In the genomic region with DNA sequence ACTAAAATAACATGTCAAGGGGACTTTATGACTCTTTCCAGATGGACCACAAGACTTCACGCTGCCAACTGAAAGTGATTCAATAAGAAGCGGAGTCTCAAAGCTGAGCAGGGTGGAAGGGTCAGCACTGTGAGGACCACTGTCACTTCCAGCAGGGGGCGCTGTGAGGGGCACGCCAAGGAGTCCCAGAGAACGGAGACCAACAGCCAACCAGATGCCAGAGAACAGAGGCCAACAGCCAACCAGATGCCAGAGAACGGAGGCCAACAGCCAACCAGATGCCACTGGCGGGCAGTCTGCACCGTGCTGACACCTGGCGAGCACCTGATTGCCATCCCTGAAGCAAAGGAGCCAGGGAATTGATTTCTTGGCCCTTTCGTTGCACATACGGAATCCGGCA, we compare ENCODE assay signal across 9 mouse cellular contexts. TPM values are rescaled to one million over a fixed set of nuclear protein-coding genes. Genes with fewer than 3 reads are reported as not detected.
DNase-seq lines count a peak whose midpoint lies in the region; ATAC-seq and TF ChIP-seq lines count a peak whose summit lies in the region.
"Had no signal": no experiment of that assay in that cellular context is flagged by ENCODE, and none has a peak within 500 bp of the region (broad histone marks: within the 10 kb centered on the region; RNA-seq: fewer than 3 reads in every experiment).

No protein-coding gene starts in this region.

- H3K9ac ChIP-seq in kidney, embryonic 14.5 days (ENCODE audit: low read depth, low read length): no peak overlapping the region
- H3K9ac ChIP-seq in heart, embryonic 14.5 days (ENCODE audit: low read length): no peak overlapping the region
- H3K9ac ChIP-seq in liver, embryonic 14.5 days (replicated peaks): no peak overlapping the region
- no peak overlapping the region for H3K9ac ChIP-seq in neural tube, embryonic 13.5 days

- H3K4me2 ChIP-seq in kidney, embryonic 14.5 days (replicated peaks; ENCODE audit: low read depth, low read length): no peak overlapping the region
- peak overlapping the region; percentile 44 for H3K4me2 ChIP-seq in heart, embryonic 14.5 days (ENCODE audit: low read length)
- no peak overlapping the region for H3K4me2 ChIP-seq in liver, embryonic 14.5 days (ENCODE audit: low read depth)
- no peak overlapping the region for H3K4me2 ChIP-seq in neural tube, embryonic 13.5 days

- H3K9me3 ChIP-seq in kidney, embryonic 14.5 days (ENCODE audit: control insufficient read depth, low read length): no peaks in the 10 kb centered on the region
- no peaks in the 10 kb centered on the region for H3K9me3 ChIP-seq in heart, embryonic 14.5 days (ENCODE audit: control insufficient read depth, low read length)
- H3K9me3 ChIP-seq in liver, embryonic 14.5 days (ENCODE audit: control insufficient read depth, low read length): no peaks in the 10 kb centered on the region
- no peaks in the 10 kb centered on the region for H3K9me3 ChIP-seq in neural tube, embryonic 13.5 days
- H3K9me3 ChIP-seq: megakaryocyte, embryonic 14.5 days had no signal

- H3K27me3 ChIP-seq in kidney, embryonic 14.5 days (ENCODE audit: control insufficient read depth, insufficient read depth, low read length): no peaks in the 10 kb centered on the region
- H3K27me3 ChIP-seq in heart, embryonic 14.5 days (ENCODE audit: control insufficient read depth, insufficient read depth, low read length): no peaks in the 10 kb centered on the region
- H3K27me3 ChIP-seq in liver, embryonic 14.5 days (ENCODE audit: control insufficient read depth, insufficient read depth, low read length): no peaks in the 10 kb centered on the region
- no peaks in the 10 kb centered on the region for H3K27me3 ChIP-seq in neural tube, embryonic 13.5 days

- 0 out of 2 replicates have a peak, but pooled peaks have one; percentile 22 for ATAC-seq in kidney, embryonic 14.5 days (ENCODE audit: low FRiP score, low TSS enrichment)
- no peak for ATAC-seq in heart, embryonic 14.5 days (ENCODE audit: insufficient number of reproducible peaks, insufficient read depth, low FRiP score, low read depth)
- ATAC-seq in liver, embryonic 14.5 days (ENCODE audit: insufficient read depth): peak; percentile 60; the same call in 1 of the 2 replicates
- ATAC-seq in neural tube, embryonic 13.5 days (ENCODE audit: low read depth): 0 out of 2 replicates have a peak, but pooled peaks have one; percentile 25

- DNase-seq in kidney, adult 8-10 months: no peak
- DNase-seq in brain, embryonic 14.5 days (ENCODE audit: low read depth): peak; percentile 37
- no peak for DNase-seq in liver, embryonic 14.5 days (ENCODE audit: low read depth in 3 of 3, low spot score in 3 of 3)
- no peak for DNase-seq in urinary bladder, postnatal 36 days (ENCODE audit: low spot score in 2 of 2)
- DNase-seq in layer of hippocampus, adult 9-10 months (ENCODE audit: low spot score): no peak

- no peaks in the 10 kb centered on the region for H3K36me3 ChIP-seq in kidney, embryonic 14.5 days (ENCODE audit: control insufficient read depth, insufficient read depth, low read length)
- no peaks in the 10 kb centered on the region for H3K36me3 ChIP-seq in heart, embryonic 14.5 days (ENCODE audit: control insufficient read depth, insufficient read depth, low read length)
- no peaks in the 10 kb centered on the region for H3K36me3 ChIP-seq in liver, embryonic 14.5 days (replicated peaks; ENCODE audit: control insufficient read depth, insufficient read depth, low read depth)
- no peaks in the 10 kb centered on the region for H3K36me3 ChIP-seq in neural tube, embryonic 13.5 days

- WGBS in kidney, embryonic 14.5 days: 46% methylated on average over 12 of the region's 12 CpGs
- 29% methylated on average over 12 of the region's 12 CpGs for WGBS in heart, embryonic 14.5 days
- WGBS in liver, embryonic 14.5 days (ENCODE audit: insufficient replicate concordance): 69% methylated on average over 12 of the region's 12 CpGs
- 31% methylated on average over 12 of the region's 12 CpGs for WGBS in neural tube, embryonic 13.5 days

- peak; percentile 49 for TF ChIP-seq CTCF in brain, embryonic 14.5 days (IDR thresholded peaks at IDR 0.05; ENCODE audit: borderline replicate concordance, extremely low read depth, insufficient read depth, insufficient read length)
- TF ChIP-seq CTCF in liver, embryonic 14.5 days (IDR thresholded peaks at IDR 0.05; ENCODE audit: low read depth): peak; percentile 93

- H3K27ac ChIP-seq in kidney, embryonic 14.5 days (ENCODE audit: low read depth, low read length): no peak overlapping the region
- no peak overlapping the region for H3K27ac ChIP-seq in heart, embryonic 14.5 days (replicated peaks in 1 of 2; ENCODE audit: control insufficient read depth in 1 of 2, insufficient read depth in 1 of 2, low read depth in 2 of 2, low read length in 2 of 2)
- H3K27ac ChIP-seq in liver, embryonic 14.5 days: no peak overlapping the region
- no peak overlapping the region for H3K27ac ChIP-seq in neural tube, embryonic 13.5 days (replicated peaks)

- no peak for TF ChIP-seq EP300 in liver, embryonic 14.5 days (IDR thresholded peaks at IDR 0.05; ENCODE audit: low read depth)

- no peak for TF ChIP-seq POLR2A in brain, embryonic 14.5 days (IDR thresholded peaks at IDR 0.05; ENCODE audit: borderline replicate concordance, extremely low read depth, insufficient read depth, insufficient read length, poor library complexity, severe bottlenecking)

- peaks cover 36% of the 10 kb centered on the region for H3K4me1 ChIP-seq in kidney, embryonic 14.5 days (ENCODE audit: control insufficient read depth, insufficient read depth, low read length)
- peaks cover 10 to 20% of the 10 kb centered on the region in 2 experiments; a peak in 3 of 4 replicates for H3K4me1 ChIP-seq in heart, embryonic 14.5 days (ENCODE audit: control insufficient read depth in 2 of 2, insufficient read depth in 2 of 2, low read length in 2 of 2)
- peaks cover 15 to 27% of the 10 kb centered on the region in 2 experiments for H3K4me1 ChIP-seq in liver, embryonic 14.5 days (replicated peaks; ENCODE audit: control insufficient read depth in 2 of 2, insufficient read depth in 2 of 2, low read length in 1 of 2)
- H3K4me1 ChIP-seq in neural tube, embryonic 13.5 days (replicated peaks): peaks cover 31% of the 10 kb centered on the region

- H3K4me3 ChIP-seq in kidney, embryonic 14.5 days (ENCODE audit: low read length): no peak overlapping the region
- no peak overlapping the region for H3K4me3 ChIP-seq in heart, embryonic 14.5 days (ENCODE audit: control insufficient read depth in 1 of 2, insufficient read depth in 1 of 2, low read depth in 1 of 2, low read length in 2 of 2)
- no peak overlapping the region for H3K4me3 ChIP-seq in liver, embryonic 14.5 days (ENCODE audit: insufficient read depth in 1 of 2, low read depth in 2 of 2, low read length in 2 of 2)
- H3K4me3 ChIP-seq in neural tube, embryonic 13.5 days: no peak overlapping the region
- H3K4me3 ChIP-seq: megakaryocyte, embryonic 14.5 days had no signal

RNA-seq across cellular contexts. Expression of gene St6galnac3, which starts 49.9 kb away (rescaled TPM):
- 51.6 and 63.8 TPM in 2 replicates for polyA plus RNA-seq in kidney, embryonic 14.5 days (2014; fragmentation: Nextera tagmentation; extraction: Ambion mirVana)
- polyA plus RNA-seq in brain, embryonic 14.5 days (2012; rRNA removed): 9.5 and 15.6 TPM in 2 replicates
- 23.7 and 27.7 TPM in 2 replicates for polyA plus RNA-seq in heart, embryonic 14.5 days (2014; fragmentation: Nextera tagmentation; extraction: Ambion mirVana)
- 0.74 and 2.9 TPM in 2 replicates for polyA plus RNA-seq in liver, embryonic 14.5 days (2012; rRNA removed)
- polyA plus RNA-seq in liver, embryonic 14.5 days (2014; fragmentation: Nextera tagmentation; extraction: Ambion mirVana): 5.7 and 8.5 TPM in 2 replicates
- 24.2 and 27.2 TPM in 2 replicates for polyA plus RNA-seq in neural tube, embryonic 13.5 days (2015; fragmentation: Nextera tagmentation; extraction: Ambion mirVana)
